Comparison of ENCODE assay signal across 8 mouse cellular contexts in genomic region chr10:62843787-62844491, GRCm38 (mm10). TPM values are rescaled to one million over a fixed set of nuclear protein-coding genes. Genes with fewer than 3 reads are reported as not detected.
A peak's percentile ranks its signal among the peaks of the same experiment; 100 is the strongest.
DNase-seq lines count a peak whose midpoint lies in the region; ATAC-seq and TF ChIP-seq lines count a peak whose summit lies in the region.

No protein-coding gene starts in this region.

- 74% methylated on average over 9 of the region's 9 CpGs for WGBS in hindbrain, embryonic 11.5 days

- intact Hi-C loops in gastrocnemius, adult 2 months (cut with DNase I): loop anchor here (5.0 kb wide), 1 partner anchor 47 kb away; no protein-coding TSS in a partner anchor

- H3K27ac ChIP-seq in gastrocnemius, adult 2 months: peak overlapping the region; percentile 84
- no peak overlapping the region for H3K27ac ChIP-seq in hindbrain, embryonic 11.5 days (ENCODE audit: low read depth, low read length)

- no peaks in the 10 kb centered on the region for H3K4me1 ChIP-seq in hindbrain, embryonic 11.5 days (replicated peaks; ENCODE audit: control insufficient read depth, insufficient read depth, low read length)

- TF ChIP-seq CTCF in gastrocnemius, adult 2 months (IDR thresholded peaks at IDR 0.05): no peak

- H3K27me3 ChIP-seq in hindbrain, embryonic 11.5 days (ENCODE audit: control insufficient read depth, insufficient read depth, low read length): no peaks in the 10 kb centered on the region

- no peaks in the 10 kb centered on the region for H3K36me3 ChIP-seq in hindbrain, embryonic 11.5 days (ENCODE audit: control insufficient read depth, insufficient read depth, low read length)

- no peak for ATAC-seq in hindbrain, embryonic 11.5 days (ENCODE audit: low FRiP score)
- ATAC-seq in CD4-positive, CD25-positive, alpha-beta regulatory T cell, adult 4 months: no peak

- no peak overlapping the region for H3K9ac ChIP-seq in hindbrain, embryonic 11.5 days (ENCODE audit: low read depth, low read length)

- no peak overlapping the region for H3K4me2 ChIP-seq in hindbrain, embryonic 11.5 days (replicated peaks; ENCODE audit: low read depth, low read length)

- H3K4me3 ChIP-seq in gastrocnemius, adult 2 months: peak overlapping the region; percentile 55
- no peak overlapping the region for H3K4me3 ChIP-seq in hindbrain, embryonic 11.5 days (ENCODE audit: low read depth, low read length)

- peak; percentile 81 for DNase-seq in adrenal gland, postnatal 14 days
- peak; percentile 83 for DNase-seq in gastrocnemius, adult 2 months
- DNase-seq in kidney, adult 8-10 months: peak; percentile 68 to 79
- peak; percentile 55 to 70 for DNase-seq in lung, postnatal 4 days
- DNase-seq in hindbrain, embryonic 11.5 days (ENCODE audit: low spot score): no peak
- DNase-seq in spleen, postnatal 36 days (ENCODE audit: low spot score in 2 of 2): no peak
- DNase-seq in frontal cortex, postnatal 14 days (ENCODE audit: low spot score in 2 of 2): no peak

- no peaks in the 10 kb centered on the region for H3K9me3 ChIP-seq in hindbrain, embryonic 11.5 days (ENCODE audit: control insufficient read depth, low read length)

RNA-seq across cellular contexts. Expression of gene Ccar1, which starts 51.9 kb away (rescaled TPM):
- total RNA-seq in adrenal gland, postnatal 14 days (2021): 81.6 and 88.5 TPM in 2 replicates
- total RNA-seq in gastrocnemius, adult 2 months (2021): 10 to 100 TPM; 31.1 to 33.0 TPM
- 155 and 176 TPM in 2 replicates for polyA plus RNA-seq in hindbrain, embryonic 11.5 days (2014; fragmentation: Nextera tagmentation; extraction: Ambion mirVana)
- 100 to 1,000 TPM; 113 to 124 TPM for polyA plus RNA-seq in CD4-positive, CD25-positive, alpha-beta regulatory T cell, adult 4 months (2017; shearing (Covaris generic))

Comparison
In these comparisons a context has a peak if more than half of its experiments do, and no peak if none do; other contexts are left out.
1. DNase-seq: peak in adrenal gland, postnatal 14 days (single experiment), gastrocnemius, adult 2 months (single experiment), kidney, adult 8-10 months (2 of 2) and lung, postnatal 4 days (2 of 2); none in hindbrain, embryonic 11.5 days (single experiment), spleen, postnatal 36 days (0 of 2) and frontal cortex, postnatal 14 days (0 of 2).